Mouse (Mus musculus) E14TG2a.4 (cell line): ENCODE results near the gene Tcf7l2.

Source experiments
- CTCF ChIP-seq: conservative IDR thresholded peaks from 2 replicates; pipeline ENCODE4 v1.5.1; 2014; ENCODE audit warnings: low read length
- NANOG ChIP-seq: IDR thresholded peaks from 2 replicates; pipeline ENCODE4 v1.6.1; 2014; ENCODE audit warnings: borderline replicate concordance, low read length, mixed read lengths
- POU5F1 ChIP-seq: IDR thresholded peaks from 2 replicates; pipeline ENCODE4 v1.6.1; 2014; ENCODE audit warnings: low read length, borderline replicate concordance

GRCm38 (mm10) chr19:55694651-55695050, 47.0 kb upstream of the Tcf7l2 start:
- no peak for TF ChIP-seq CTCF
- no peak for TF ChIP-seq POU5F1
- TF ChIP-seq NANOG = no peak
